ENCODE assay signal across 10 mouse cellular contexts in genomic region chr1:133183141-133183925, GRCm38 (mm10). TPM values are rescaled to one million over a fixed set of nuclear protein-coding genes. Genes with fewer than 3 reads are reported as not detected.
DNase-seq lines count a peak whose midpoint lies in the region; ATAC-seq and TF ChIP-seq lines count a peak whose summit lies in the region.
"Had no signal": no experiment of that assay in that cellular context is flagged by ENCODE, and none has a peak within 500 bp of the region (broad histone marks: within the 10 kb centered on the region; RNA-seq: fewer than 3 reads in every experiment).

No protein-coding gene starts in this region.

- no peak for TF ChIP-seq CTCF in heart, postnatal 0 days (IDR thresholded peaks at IDR 0.05; ENCODE audit: low read depth)
- TF ChIP-seq CTCF in midbrain, postnatal 0 days (IDR thresholded peaks at IDR 0.05), result no peak

- H3K27ac ChIP-seq in heart, postnatal 0 days (ENCODE audit: low read depth), result no peak overlapping the region
- H3K27ac ChIP-seq in hindbrain, embryonic 13.5 days, result peak overlapping the region; percentile 99
- peak overlapping the region; percentile 95 for H3K27ac ChIP-seq in midbrain, postnatal 0 days (ENCODE audit: low read depth, low read length)
- H3K27ac ChIP-seq: limb, embryonic 15.5 days had no signal

- 0 out of 2 replicates have a peak, but pooled peaks cover 12% of the 10 kb centered on the region for H3K27me3 ChIP-seq in heart, postnatal 0 days (ENCODE audit: control insufficient read depth, insufficient read depth, low read length)
- H3K27me3 ChIP-seq in hindbrain, embryonic 13.5 days, result no peaks in the 10 kb centered on the region
- H3K27me3 ChIP-seq in midbrain, postnatal 0 days (ENCODE audit: insufficient read depth, low read length), result no peaks in the 10 kb centered on the region

- ATAC-seq in heart, postnatal 0 days (ENCODE audit: insufficient read depth, low read depth), result no peak
- peak; percentile 23; the same call in 1 of the 2 replicates for ATAC-seq in hindbrain, embryonic 13.5 days (ENCODE audit: low FRiP score)
- no peak for ATAC-seq in midbrain, postnatal 0 days (ENCODE audit: low FRiP score)
- no peak for ATAC-seq in inflammation-experienced regulatory T-cells, adult 6 months
- no peak for ATAC-seq in granulocyte monocyte progenitor cell, adult 5-6 weeks (replicated peaks; ENCODE audit: poor library complexity, severe bottlenecking)

- H3K9me3 ChIP-seq in heart, postnatal 0 days (replicated peaks; ENCODE audit: control insufficient read depth, low read length), result no peaks in the 10 kb centered on the region
- H3K9me3 ChIP-seq in hindbrain, embryonic 13.5 days, result no peaks in the 10 kb centered on the region
- no peaks in the 10 kb centered on the region for H3K9me3 ChIP-seq in midbrain, postnatal 0 days (ENCODE audit: low read length)
- H3K9me3 ChIP-seq: limb, embryonic 15.5 days had no signal

- intact Hi-C loops in heart, postnatal 10 days (cut with DNase I), result no loop called here

- no peaks in the 10 kb centered on the region for H3K36me3 ChIP-seq in heart, postnatal 0 days (replicated peaks; ENCODE audit: control insufficient read depth, insufficient read depth, low read length)
- H3K36me3 ChIP-seq in hindbrain, embryonic 13.5 days, result no peaks in the 10 kb centered on the region
- no peaks in the 10 kb centered on the region for H3K36me3 ChIP-seq in midbrain, postnatal 0 days (ENCODE audit: insufficient read depth, low read length)
- H3K36me3 ChIP-seq: limb, embryonic 15.5 days had no signal

- WGBS in heart, postnatal 0 days, result 63% methylated on average over 16 of the region's 16 CpGs
- WGBS in hindbrain, embryonic 13.5 days, result 4% methylated on average over 16 of the region's 16 CpGs
- WGBS in midbrain, postnatal 0 days, result 7% methylated on average over 16 of the region's 16 CpGs

- H3K4me2 ChIP-seq in heart, postnatal 0 days (ENCODE audit: low read depth, low read length), result peak overlapping the region; percentile 69
- H3K4me2 ChIP-seq in hindbrain, embryonic 13.5 days, result peak overlapping the region; percentile 77
- H3K4me2 ChIP-seq in midbrain, postnatal 0 days (ENCODE audit: low read depth, low read length, poor library complexity, severe bottlenecking), result peak overlapping the region; percentile 55

- TF ChIP-seq EP300 in heart, postnatal 0 days (IDR thresholded peaks at IDR 0.05; ENCODE audit: low read depth), result no peak

- peak overlapping the region; percentile 44; the same call in 1 of the 2 replicates for H3K4me3 ChIP-seq in heart, postnatal 0 days (ENCODE audit: low read depth, low read length)
- H3K4me3 ChIP-seq in hindbrain, embryonic 13.5 days, result peak overlapping the region; percentile 61
- H3K4me3 ChIP-seq in midbrain, postnatal 0 days (ENCODE audit: low read depth, low read length), result peak overlapping the region; percentile 77

- no peak for DNase-seq in heart, postnatal 0 days (ENCODE audit: low spot score)
- no peak for DNase-seq in heart, postnatal 10 days
- peak; percentile 54 for DNase-seq in embryo, embryonic 9.5 days (ENCODE audit: extremely low spot score)
- DNase-seq in midbrain, postnatal 0 days (ENCODE audit: low spot score), result no peak
- DNase-seq in frontal cortex, adult 2 months (ENCODE audit: extremely low spot score in 1 of 2, low spot score in 1 of 2), result no peak
- DNase-seq: thymus, postnatal 14 days had no signal

- no peak overlapping the region for H3K9ac ChIP-seq in heart, postnatal 0 days (replicated peaks; ENCODE audit: low read depth, low read length)
- peak overlapping the region; percentile 92 for H3K9ac ChIP-seq in hindbrain, embryonic 13.5 days
- peak overlapping the region; percentile 83 for H3K9ac ChIP-seq in midbrain, postnatal 0 days (replicated peaks; ENCODE audit: low read length, poor library complexity, severe bottlenecking)
- H3K9ac ChIP-seq: limb, embryonic 15.5 days had no signal

- H3K4me1 ChIP-seq in heart, postnatal 0 days (ENCODE audit: control insufficient read depth, insufficient read depth), result peaks cover 2% of the 10 kb centered on the region
- H3K4me1 ChIP-seq in hindbrain, embryonic 13.5 days (replicated peaks), result peaks cover 73% of the 10 kb centered on the region
- peaks cover 9% of the 10 kb centered on the region; the same call in 1 of the 2 replicates for H3K4me1 ChIP-seq in midbrain, postnatal 0 days (ENCODE audit: insufficient read depth, low read length)

RNA-seq across cellular contexts. Expression of gene Plekha6, which starts 19.3 kb away (rescaled TPM):
- total RNA-seq in heart, postnatal 0 days (2014; rRNA removed; ENCODE audit: low replicate concordance), result 19.2 and 36.1 TPM in 2 replicates
- 4.8 and 7.0 TPM in 2 replicates for polyA plus RNA-seq in heart, postnatal 0 days (2015; fragmentation: Nextera tagmentation; extraction: Ambion mirVana)
- 10 to 100 TPM; 58.1 to 68.9 TPM for total RNA-seq in heart, postnatal 10 days (2021)
- polyA plus RNA-seq in hindbrain, embryonic 13.5 days (2015; fragmentation: Nextera tagmentation; extraction: Ambion mirVana), result 20.4 and 20.7 TPM in 2 replicates
- 49.3 and 52.2 TPM in 2 replicates for total RNA-seq in midbrain, postnatal 0 days (2014; rRNA removed)
- polyA plus RNA-seq in midbrain, postnatal 0 days (2015; fragmentation: Nextera tagmentation; extraction: Ambion mirVana), result 9.4 and 11.9 TPM in 2 replicates
- under 1 TPM in 1 of 3 experiments, not detected in 2; 0.25 TPM for polyA plus RNA-seq in inflammation-experienced regulatory T-cells, adult 6 months (2017; shearing (Covaris generic))
- polyA plus RNA-seq in frontal cortex, adult 2 months (2012; rRNA removed), result 51.7 and 53.6 TPM in 2 replicates
- total RNA-seq in granulocyte monocyte progenitor cell, adult 5-6 weeks (2014; fragmentation: Nextera tagmentation), result 0.32 and 1.7 TPM in 2 replicates
- total RNA-seq in granulocyte monocyte progenitor cell, adult 5-6 weeks (2017), result 0.65 TPM in 1 of 2 replicates, not detected in the other

RNA-seq across cellular contexts. Expression of gene Ppp1r15b, which starts 52.4 kb away (rescaled TPM):
- 24.4 and 34.8 TPM in 2 replicates for total RNA-seq in heart, postnatal 0 days (2014; rRNA removed; ENCODE audit: low replicate concordance)
- polyA plus RNA-seq in heart, postnatal 0 days (2015; fragmentation: Nextera tagmentation; extraction: Ambion mirVana), result 10.5 and 12.2 TPM in 2 replicates
- 10 to 100 TPM; 38.2 to 42.1 TPM for total RNA-seq in heart, postnatal 10 days (2021)
- 29.2 TPM in 2 replicates for polyA plus RNA-seq in hindbrain, embryonic 13.5 days (2015; fragmentation: Nextera tagmentation; extraction: Ambion mirVana)
- total RNA-seq in midbrain, postnatal 0 days (2014; rRNA removed), result 42.3 and 45.3 TPM in 2 replicates
- polyA plus RNA-seq in midbrain, postnatal 0 days (2015; fragmentation: Nextera tagmentation; extraction: Ambion mirVana), result 16.9 and 17.5 TPM in 2 replicates
- 10 to 100 TPM; 20.8 to 26.0 (median 23.6) TPM for polyA plus RNA-seq in inflammation-experienced regulatory T-cells, adult 6 months (2017; shearing (Covaris generic))
- 26.3 and 27.2 TPM in 2 replicates for polyA plus RNA-seq in frontal cortex, adult 2 months (2012; rRNA removed)
- total RNA-seq in granulocyte monocyte progenitor cell, adult 5-6 weeks (2014; fragmentation: Nextera tagmentation), result 52.3 and 53.9 TPM in 2 replicates
- 75.7 and 78.5 TPM in 2 replicates for total RNA-seq in granulocyte monocyte progenitor cell, adult 5-6 weeks (2017)
